Mouse (Mus musculus): ENCODE measurements around the gene Gucd1. TPM values are rescaled to one million over a fixed set of nuclear protein-coding genes. Genes with fewer than 3 reads are reported as not detected.

The Gucd1 gene
- total RNA-seq, 1 experiment, result 11.5 TPM

- H3K9me3 ChIP-seq (ENCODE audit: control insufficient read depth, insufficient read depth, low read depth, low read length), result no peaks in the 10 kb centered on the region
- TF ChIP-seq MAFK (IDR thresholded peaks at IDR 0.05; ENCODE audit: insufficient read depth, low read depth, low read length) (no peak), ZNF384 (IDR thresholded peaks at IDR 0.05; ENCODE audit: low read depth, low read length) (no peak), ZC3H11A (IDR thresholded peaks at IDR 0.05; ENCODE audit: borderline replicate concordance, low read depth, low read length) (no peak), CHD2 (IDR thresholded peaks at IDR 0.05; ENCODE audit: low read depth, low read length) (no peak), HCFC1 (IDR thresholded peaks at IDR 0.05; ENCODE audit: borderline replicate concordance, insufficient read depth, low read length) (no peak)
- H3K9ac ChIP-seq (ENCODE audit: insufficient read depth, low read depth, low read length, poor library complexity, severe bottlenecking), result no peak overlapping the region
- H3K4me3 ChIP-seq (ENCODE audit: insufficient read depth in 1 of 2, low read depth in 1 of 2, low read length in 2 of 2, poor library complexity in 1 of 2, severe bottlenecking in 1 of 2), result no peak overlapping the region
- H3K36me3 ChIP-seq (ENCODE audit: control insufficient read depth, insufficient read depth, low read length, poor library complexity, severe bottlenecking), result no peaks in the 10 kb centered on the region
- no peak for DNase-seq (ENCODE audit: low read depth, low spot score)
- 0 out of 4 replicates have a peak, but pooled peaks cover 0 to 1% of the 10 kb centered on the region in 2 experiments for H3K4me1 ChIP-seq (ENCODE audit: control insufficient read depth in 2 of 2, insufficient read depth in 2 of 2, low read length in 2 of 2, poor library complexity in 1 of 2)
- in situ Hi-C loops (cut with MboI; ENCODE audit: low sequenced_read_pairs in 2 of 2, unreplicated experiment in 2 of 2), result no loop called here
- no peak overlapping the region for H3K27ac ChIP-seq (ENCODE audit: insufficient read depth, low read depth, low read length, poor library complexity, severe bottlenecking)
Observed at GRCm38 (mm10) chr10:75495304-75495703, 22.5 kb downstream of the Gucd1 start.

DNA sequence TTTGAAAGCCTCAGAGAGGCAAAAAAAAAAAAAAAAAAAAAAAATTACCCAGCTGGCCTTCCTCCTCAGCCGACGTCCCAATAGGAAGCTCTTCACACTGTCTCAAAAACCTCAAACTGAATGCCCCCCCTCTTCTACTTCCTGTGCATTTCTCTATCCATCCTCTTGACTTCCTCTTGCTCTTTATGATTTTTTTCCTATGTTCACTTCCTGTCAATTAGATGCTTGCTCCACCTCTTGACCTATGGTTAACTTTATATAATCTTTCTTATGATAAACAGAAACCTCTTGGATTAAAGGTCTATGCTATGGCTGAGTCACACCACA lies 25.9 kb downstream of the Gucd1 start:
- Histone ChIP-seq H3K9me3 (ENCODE audit: control insufficient read depth, insufficient read depth, low read depth, low read length) (no peaks in the 10 kb centered on the region), H3K27ac (ENCODE audit: insufficient read depth, low read depth, low read length, poor library complexity, severe bottlenecking) (no peak overlapping the region), H3K9ac (ENCODE audit: insufficient read depth, low read depth, low read length, poor library complexity, severe bottlenecking) (no peak overlapping the region), H3K4me1 (ENCODE audit: control insufficient read depth in 2 of 2, insufficient read depth in 2 of 2, low read length in 2 of 2, poor library complexity in 1 of 2) (no peaks in the 10 kb centered on the region), H3K36me3 (ENCODE audit: control insufficient read depth, insufficient read depth, low read length, poor library complexity, severe bottlenecking) (no peaks in the 10 kb centered on the region), H3K4me3 (ENCODE audit: insufficient read depth in 1 of 2, low read depth in 1 of 2, low read length in 2 of 2, poor library complexity in 1 of 2, severe bottlenecking in 1 of 2) (no peak overlapping the region)
- in situ Hi-C loops (cut with MboI; ENCODE audit: low sequenced_read_pairs in 2 of 2, unreplicated experiment in 2 of 2), result no loop called here
- DNase-seq (ENCODE audit: low read depth, low spot score), result no peak
- TF ChIP-seq MAFK (IDR thresholded peaks at IDR 0.05; ENCODE audit: insufficient read depth, low read depth, low read length) (no peak), ZNF384 (IDR thresholded peaks at IDR 0.05; ENCODE audit: low read depth, low read length) (no peak), HCFC1 (IDR thresholded peaks at IDR 0.05; ENCODE audit: borderline replicate concordance, insufficient read depth, low read length) (no peak), CHD2 (IDR thresholded peaks at IDR 0.05; ENCODE audit: low read depth, low read length) (no peak), ZC3H11A (IDR thresholded peaks at IDR 0.05; ENCODE audit: borderline replicate concordance, low read depth, low read length) (no peak)

- no peak overlapping the region for H3K27ac ChIP-seq (ENCODE audit: insufficient read depth, low read depth, low read length, poor library complexity, severe bottlenecking)
Observed at GRCm38 (mm10) chr10:75491234-75491935, 26.4 kb downstream of the Gucd1 start.

GRCm38 (mm10) chr10:75490731-75491130 lies 27.0 kb downstream of the Gucd1 start:
- in situ Hi-C loops (cut with MboI; ENCODE audit: low sequenced_read_pairs in 2 of 2, unreplicated experiment in 2 of 2), result no loop called here
- H3K9me3 ChIP-seq (ENCODE audit: control insufficient read depth, insufficient read depth, low read depth, low read length), result no peaks in the 10 kb centered on the region
- H3K9ac ChIP-seq (ENCODE audit: insufficient read depth, low read depth, low read length, poor library complexity, severe bottlenecking), result no peak overlapping the region
- no peak for TF ChIP-seq HCFC1 (IDR thresholded peaks at IDR 0.05; ENCODE audit: borderline replicate concordance, insufficient read depth, low read length)
- TF ChIP-seq ZC3H11A (IDR thresholded peaks at IDR 0.05; ENCODE audit: borderline replicate concordance, low read depth, low read length), result no peak
- no peak for TF ChIP-seq CHD2 (IDR thresholded peaks at IDR 0.05; ENCODE audit: low read depth, low read length)
- no peak for TF ChIP-seq MAFK (IDR thresholded peaks at IDR 0.05; ENCODE audit: insufficient read depth, low read depth, low read length)
- TF ChIP-seq ZNF384 (IDR thresholded peaks at IDR 0.05; ENCODE audit: low read depth, low read length), result no peak
- no peaks in the 10 kb centered on the region for H3K36me3 ChIP-seq (ENCODE audit: control insufficient read depth, insufficient read depth, low read length, poor library complexity, severe bottlenecking)
- no peak overlapping the region for H3K27ac ChIP-seq (ENCODE audit: insufficient read depth, low read depth, low read length, poor library complexity, severe bottlenecking)
- H3K4me1 ChIP-seq (ENCODE audit: control insufficient read depth in 2 of 2, insufficient read depth in 2 of 2, low read length in 2 of 2, poor library complexity in 1 of 2), result no peaks in the 10 kb centered on the region
- no peak overlapping the region for H3K4me3 ChIP-seq (ENCODE audit: insufficient read depth in 1 of 2, low read depth in 1 of 2, low read length in 2 of 2, poor library complexity in 1 of 2, severe bottlenecking in 1 of 2)
- DNase-seq (ENCODE audit: low read depth, low spot score), result no peak

More at GRCm38 (mm10) chr10:75491234-75491935, 26.4 kb downstream of the Gucd1 start:
- no peak for DNase-seq (ENCODE audit: low read depth, low spot score)
- Histone ChIP-seq H3K9me3 (ENCODE audit: control insufficient read depth, insufficient read depth, low read depth, low read length) (no peaks in the 10 kb centered on the region), H3K4me1 (ENCODE audit: control insufficient read depth in 2 of 2, insufficient read depth in 2 of 2, low read length in 2 of 2, poor library complexity in 1 of 2) (no peaks in the 10 kb centered on the region), H3K9ac (ENCODE audit: insufficient read depth, low read depth, low read length, poor library complexity, severe bottlenecking) (no peak overlapping the region), H3K4me3 (ENCODE audit: insufficient read depth in 1 of 2, low read depth in 1 of 2, low read length in 2 of 2, poor library complexity in 1 of 2, severe bottlenecking in 1 of 2) (no peak overlapping the region), H3K36me3 (ENCODE audit: control insufficient read depth, insufficient read depth, low read length, poor library complexity, severe bottlenecking) (no peaks in the 10 kb centered on the region)
- in situ Hi-C loops (cut with MboI; ENCODE audit: low sequenced_read_pairs in 2 of 2, unreplicated experiment in 2 of 2), result no loop called here
- no peak for TF ChIP-seq MAFK (IDR thresholded peaks at IDR 0.05; ENCODE audit: insufficient read depth, low read depth, low read length)
- TF ChIP-seq HCFC1 (IDR thresholded peaks at IDR 0.05; ENCODE audit: borderline replicate concordance, insufficient read depth, low read length), result no peak

- DNase-seq (ENCODE audit: low read depth, low spot score), result no peak
- Histone ChIP-seq H3K27ac (ENCODE audit: insufficient read depth, low read depth, low read length, poor library complexity, severe bottlenecking) (no peak overlapping the region), H3K4me3 (ENCODE audit: insufficient read depth in 1 of 2, low read depth in 1 of 2, low read length in 2 of 2, poor library complexity in 1 of 2, severe bottlenecking in 1 of 2) (no peak overlapping the region), H3K36me3 (ENCODE audit: control insufficient read depth, insufficient read depth, low read length, poor library complexity, severe bottlenecking) (no peaks in the 10 kb centered on the region), H3K9me3 (ENCODE audit: control insufficient read depth, insufficient read depth, low read depth, low read length) (no peaks in the 10 kb centered on the region), H3K9ac (ENCODE audit: insufficient read depth, low read depth, low read length, poor library complexity, severe bottlenecking) (no peak overlapping the region), H3K4me1 (ENCODE audit: control insufficient read depth in 2 of 2, insufficient read depth in 2 of 2, low read length in 2 of 2, poor library complexity in 1 of 2) (no peaks in the 10 kb centered on the region)
- no peak for TF ChIP-seq MAFK (IDR thresholded peaks at IDR 0.05; ENCODE audit: insufficient read depth, low read depth, low read length)
- TF ChIP-seq CHD2 (IDR thresholded peaks at IDR 0.05; ENCODE audit: low read depth, low read length), result no peak
- no peak for TF ChIP-seq ZNF384 (IDR thresholded peaks at IDR 0.05; ENCODE audit: low read depth, low read length)
- in situ Hi-C loops (cut with MboI; ENCODE audit: low sequenced_read_pairs in 2 of 2, unreplicated experiment in 2 of 2), result no loop called here
Observed at GRCm38 (mm10) chr10:75489522-75489921, 28.2 kb downstream of the Gucd1 start.
